Mouse (Mus musculus) CD4-positive, CD25-positive, alpha-beta regulatory T cell (primary cell): ENCODE data around the gene Gale. TPM values are rescaled to one million over a fixed set of nuclear protein-coding genes. Genes with fewer than 3 reads are reported as not detected.

ENCODE experiments used
- polyA plus RNA-seq: library from polyadenylated mRNA; unstranded; fragments of 100-300 nt; shearing (Covaris generic); gene quantifications from one replicate; pipeline ENCODE4 v1.2.1, GENCODE M21; 2017

Gene Gale
- polyA plus RNA-seq: 21.5 TPM

GRCm38 (mm10) chr4:135963457-135964193 lies at the start of gene Gale:
Gene Gale (plus strand): TSS chr4:135963727.

GRCm38 (mm10) chr4:135920304-135921241 lies 43.0 kb upstream of the Gale start, which contains the start of gene Fuca1:
Gene Fuca1 (plus strand): TSS chr4:135920735.

DNA sequence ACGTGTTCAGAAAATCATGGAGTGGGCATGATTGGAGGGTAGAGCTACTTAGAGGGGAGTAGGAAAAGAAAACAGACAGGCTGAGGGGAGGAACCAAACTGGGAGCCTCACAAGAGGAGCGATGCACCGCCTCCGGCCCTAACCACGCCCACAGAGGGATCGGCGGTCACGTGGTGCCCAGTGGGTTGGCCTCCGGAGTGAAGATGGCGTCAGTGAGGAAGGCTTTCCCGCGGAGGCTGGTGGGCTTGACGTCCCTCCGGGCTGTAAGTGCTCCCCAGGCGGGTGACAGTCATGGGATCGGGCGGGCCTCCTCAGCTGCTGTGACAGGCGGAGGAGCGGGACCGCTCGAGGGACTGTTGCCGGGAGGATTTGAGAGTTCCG lies 17.3 kb upstream of the Gale start, which contains the start of gene Hmgcl:
TSS of gene Hmgcl (plus strand) at position 171 of the 381 bp plus-strand sequence.

GRCm38 (mm10) chr4:135972556-135972906 lies 9.0 kb downstream of the Gale start, which contains the start of gene Lypla2:
Gene Lypla2 (minus strand): TSS chr4:135972626.

GRCm38 (mm10) chr4:135986943-135987710 lies 23.6 kb downstream of the Gale start, which contains the start of gene Pithd1:
Gene Pithd1 (minus strand): TSS chr4:135987264.

Other genes starting within 250 kb of the Gale start
- not detected for gene Il22ra1, start 235.6 kb upstream of the Gale start, polyA plus RNA-seq
- not detected for gene Myom3, start 204.0 kb upstream of the Gale start, polyA plus RNA-seq
- 158 TPM for gene Srsf10, start 108.0 kb upstream of the Gale start, polyA plus RNA-seq
- gene Pnrc2, start 89.9 kb upstream of the Gale start, polyA plus RNA-seq: 195 TPM
- gene Cnr2, start 68.3 kb upstream of the Gale start, polyA plus RNA-seq: 15.4 TPM
- gene Fuca1, start 43.0 kb upstream of the Gale start, polyA plus RNA-seq: 88.7 TPM
- 70.9 TPM for gene Hmgcl, start 17.3 kb upstream of the Gale start, polyA plus RNA-seq
- 308 TPM for gene Lypla2, start 8.9 kb downstream of the Gale start, polyA plus RNA-seq
- 77.8 TPM for gene Pithd1, start 23.5 kb downstream of the Gale start, polyA plus RNA-seq
- 50.7 TPM for gene Eloa, start 58.0 kb downstream of the Gale start, polyA plus RNA-seq
- gene Rpl11, start 89.7 kb downstream of the Gale start, polyA plus RNA-seq: 326 TPM
- 281 TPM for gene Id3, start 179.8 kb downstream of the Gale start, polyA plus RNA-seq
- gene E2f2, start 208.7 kb downstream of the Gale start, polyA plus RNA-seq: 23.0 TPM
- 0.24 TPM for gene Asap3, start 242.6 kb downstream of the Gale start, polyA plus RNA-seq